Mouse (Mus musculus): ENCODE measurements around the gene Fam126a. TPM values are rescaled to one million over a fixed set of nuclear protein-coding genes. Genes with fewer than 3 reads are reported as not detected.
A peak's percentile ranks its signal among the peaks of the same experiment; 100 is the strongest.

The Fam126a gene
- polyA plus RNA-seq (2014; fragmentation: Nextera tagmentation; extraction: Ambion mirVana), result 34.3 and 36.0 TPM in 2 replicates

DNA sequence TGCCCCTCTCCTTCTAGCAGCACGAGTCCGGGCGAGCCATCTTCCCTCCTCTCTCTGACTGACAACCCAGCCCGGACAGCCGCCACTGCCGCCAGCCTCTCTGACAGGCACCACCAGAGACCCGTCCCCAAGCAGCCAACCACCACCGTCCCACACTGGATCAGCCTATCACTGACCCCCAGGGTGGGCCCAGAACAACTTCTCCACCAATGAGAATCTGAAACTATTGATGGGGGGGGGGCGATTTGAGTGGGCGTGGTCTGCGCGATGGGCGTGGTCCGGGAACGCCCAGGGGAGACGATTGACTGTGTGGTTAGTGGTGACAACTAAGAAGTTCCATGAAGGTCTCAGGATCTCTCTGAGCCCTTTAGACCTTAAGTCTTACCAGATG, at the start of gene Fam126a:
Fam126a (minus strand) TSS at position 112 of the 391 bp plus-strand sequence.
- peak; percentile 100 for ATAC-seq (ENCODE audit: low FRiP score)
- peak; percentile 99 for DNase-seq (ENCODE audit: low spot score, missing footprints)
- H3K4me1 ChIP-seq (ENCODE audit: control insufficient read depth, insufficient read depth, low read length), result peaks cover 6% of the 10 kb centered on the region
- H3K9ac ChIP-seq (ENCODE audit: low read length), result peak within 1 kb of the TSS; percentile 90
- WGBS, result 3% methylated on average over 16 of the region's 16 CpGs
- peak within 1 kb of the TSS; percentile 79 for H3K4me3 ChIP-seq (ENCODE audit: low read depth, low read length)
- no peaks in the 10 kb centered on the region for H3K27me3 ChIP-seq (ENCODE audit: control insufficient read depth, insufficient read depth, low read length)
- no peaks in the 10 kb centered on the region for H3K36me3 ChIP-seq (ENCODE audit: control insufficient read depth, insufficient read depth, low read length)
- peak within 1 kb of the TSS; percentile 91 for H3K4me2 ChIP-seq
- H3K9me3 ChIP-seq (ENCODE audit: control insufficient read depth, low read length), result no peaks in the 10 kb centered on the region
- peak within 1 kb of the TSS; percentile 72 for H3K27ac ChIP-seq (ENCODE audit: low read depth, low read length)

DNA sequence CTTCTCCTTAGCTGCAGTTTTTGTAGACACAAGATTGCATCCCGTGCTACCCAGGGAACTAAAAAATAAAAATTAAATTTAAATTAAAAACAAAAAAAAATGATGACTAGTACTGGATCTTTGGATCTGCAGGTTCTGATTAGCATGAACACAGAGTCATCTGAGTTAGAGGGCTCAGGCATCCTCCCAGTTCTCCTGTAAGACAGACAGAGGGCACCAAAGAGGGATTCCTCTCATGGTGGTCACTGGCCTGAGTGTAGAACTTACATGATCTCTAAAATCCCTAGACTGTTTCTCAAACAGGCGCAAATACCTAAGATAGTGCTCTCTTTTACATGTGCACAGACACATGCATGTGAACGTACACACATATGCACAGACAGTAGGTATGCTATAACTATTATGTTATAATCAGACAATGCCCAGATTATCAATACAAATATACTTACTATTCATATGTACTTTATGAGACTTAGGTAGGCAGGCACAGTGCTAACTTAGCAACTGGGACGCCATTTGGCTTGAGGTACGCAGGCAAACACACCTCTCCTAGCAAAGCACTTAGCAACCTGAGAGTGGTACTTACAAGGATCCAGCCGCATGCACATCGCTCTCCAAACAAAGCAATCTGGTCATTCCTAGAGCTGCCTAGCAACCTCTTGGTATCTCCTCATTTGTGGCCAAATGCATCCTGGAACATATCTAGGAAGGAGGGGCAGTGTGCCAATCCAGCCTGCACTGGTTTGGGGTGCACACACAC, 48.1 kb upstream of the Fam126a start:
- Histone ChIP-seq H3K27ac (ENCODE audit: low read depth, low read length) (no peak overlapping the region), H3K4me3 (ENCODE audit: low read depth, low read length) (no peak overlapping the region), H3K9ac (ENCODE audit: low read length) (no peak overlapping the region), H3K27me3 (ENCODE audit: control insufficient read depth, insufficient read depth, low read length) (no peaks in the 10 kb centered on the region), H3K4me2 (no peak overlapping the region), H3K4me1 (ENCODE audit: control insufficient read depth, insufficient read depth, low read length) (peaks cover 4% of the 10 kb centered on the region; the same call in 1 of the 2 replicates), H3K9me3 (ENCODE audit: control insufficient read depth, low read length) (no peaks in the 10 kb centered on the region), H3K36me3 (ENCODE audit: control insufficient read depth, insufficient read depth, low read length) (no peaks in the 10 kb centered on the region)
- DNase-seq (ENCODE audit: low spot score, missing footprints), result no peak
- 83% methylated on average over 7 of the region's 7 CpGs for WGBS
- no peak for ATAC-seq (ENCODE audit: low FRiP score)

GRCm38 (mm10) chr5:24077739-24078306, 47.3 kb upstream of the Fam126a start:
- WGBS, result 21% methylated on average over 7 of the region's 7 CpGs
- no peak overlapping the region for H3K4me2 ChIP-seq
- ATAC-seq (ENCODE audit: low FRiP score), result no peak

DNA sequence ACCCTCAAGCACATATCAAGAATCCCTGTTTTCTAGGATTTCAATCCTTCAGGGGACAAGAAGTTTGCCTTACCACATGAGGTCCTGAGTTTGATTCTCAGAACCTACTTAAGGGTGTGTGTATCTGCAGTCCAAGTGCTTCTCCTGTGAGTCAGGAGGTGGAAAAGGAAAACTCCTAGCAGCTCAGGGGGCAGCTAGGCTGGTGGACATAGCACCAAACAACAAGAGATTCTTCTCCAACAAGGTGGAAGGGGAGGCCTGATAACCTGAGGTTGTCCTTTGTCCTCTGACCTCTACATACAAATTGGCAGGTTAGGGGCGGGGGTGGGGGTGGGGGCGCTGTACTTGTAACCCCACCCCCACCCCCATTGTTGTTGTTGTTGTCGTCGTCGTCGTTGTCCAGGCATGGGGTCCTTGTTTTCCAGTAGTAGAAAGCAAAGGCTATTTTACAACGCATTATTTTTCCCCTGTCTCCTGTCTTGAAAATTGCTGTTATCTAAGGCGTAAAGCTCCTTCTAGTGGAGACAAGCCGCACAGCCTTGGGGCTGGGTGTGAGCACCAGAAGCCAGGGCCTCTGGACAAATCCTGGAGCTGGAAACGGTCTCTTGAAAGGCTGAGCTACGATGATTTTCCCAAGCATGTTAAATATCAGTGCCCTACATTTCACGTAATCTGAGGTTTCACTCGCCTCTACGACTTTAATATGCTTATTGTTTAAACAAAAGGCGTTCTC, 46.7 kb upstream of the Fam126a start:
- DNase-seq (ENCODE audit: low spot score, missing footprints), result peak; percentile 95
- peak; percentile 87 for ATAC-seq (ENCODE audit: low FRiP score)
- H3K27me3 ChIP-seq (ENCODE audit: control insufficient read depth, insufficient read depth, low read length), result no peaks in the 10 kb centered on the region
- H3K4me3 ChIP-seq (ENCODE audit: low read depth, low read length), result no peak overlapping the region
- no peaks in the 10 kb centered on the region for H3K36me3 ChIP-seq (ENCODE audit: control insufficient read depth, insufficient read depth, low read length)
- WGBS, result 3% methylated on average over 15 of the region's 15 CpGs
- peak overlapping the region; percentile 34; the same call in 1 of the 2 replicates for H3K9ac ChIP-seq (ENCODE audit: low read length)
- peak overlapping the region; percentile 32 for H3K4me2 ChIP-seq
- no peak overlapping the region for H3K27ac ChIP-seq (ENCODE audit: low read depth, low read length)
- H3K9me3 ChIP-seq (ENCODE audit: control insufficient read depth, low read length), result no peaks in the 10 kb centered on the region
- H3K4me1 ChIP-seq (ENCODE audit: control insufficient read depth, insufficient read depth, low read length), result peaks cover 4% of the 10 kb centered on the region; the same call in 1 of the 2 replicates

More at GRCm38 (mm10) chr5:24077739-24078306, 47.3 kb upstream of the Fam126a start:
- Histone ChIP-seq H3K9me3 (ENCODE audit: control insufficient read depth, low read length) (no peaks in the 10 kb centered on the region), H3K4me3 (ENCODE audit: low read depth, low read length) (no peak overlapping the region), H3K27me3 (ENCODE audit: control insufficient read depth, insufficient read depth, low read length) (no peaks in the 10 kb centered on the region), H3K36me3 (ENCODE audit: control insufficient read depth, insufficient read depth, low read length) (no peaks in the 10 kb centered on the region), H3K27ac (ENCODE audit: low read depth, low read length) (no peak overlapping the region), H3K4me1 (ENCODE audit: control insufficient read depth, insufficient read depth, low read length) (peaks cover 4% of the 10 kb centered on the region; the same call in 1 of the 2 replicates), H3K9ac (ENCODE audit: low read length) (no peak overlapping the region)
- DNase-seq (ENCODE audit: low spot score, missing footprints), result no peak

GRCm38 (mm10) chr5:24072031-24072430, 41.5 kb upstream of the Fam126a start:
- H3K4me3 ChIP-seq (ENCODE audit: low read depth, low read length), result no peak overlapping the region
- peaks cover under 1% of the 10 kb centered on the region; the same call in 1 of the 2 replicates for H3K4me1 ChIP-seq (ENCODE audit: control insufficient read depth, insufficient read depth, low read length)
- H3K9ac ChIP-seq (ENCODE audit: low read length), result no peak overlapping the region
- H3K9me3 ChIP-seq (ENCODE audit: control insufficient read depth, low read length), result no peaks in the 10 kb centered on the region
- ATAC-seq (ENCODE audit: low FRiP score), result no peak
- H3K27ac ChIP-seq (ENCODE audit: low read depth, low read length), result no peak overlapping the region
- no peak for DNase-seq (ENCODE audit: low spot score, missing footprints)
- WGBS, result 76% methylated on average over 6 of the region's 6 CpGs
- no peak overlapping the region for H3K4me2 ChIP-seq
- no peaks in the 10 kb centered on the region for H3K36me3 ChIP-seq (ENCODE audit: control insufficient read depth, insufficient read depth, low read length)
- no peaks in the 10 kb centered on the region for H3K27me3 ChIP-seq (ENCODE audit: control insufficient read depth, insufficient read depth, low read length)

DNA sequence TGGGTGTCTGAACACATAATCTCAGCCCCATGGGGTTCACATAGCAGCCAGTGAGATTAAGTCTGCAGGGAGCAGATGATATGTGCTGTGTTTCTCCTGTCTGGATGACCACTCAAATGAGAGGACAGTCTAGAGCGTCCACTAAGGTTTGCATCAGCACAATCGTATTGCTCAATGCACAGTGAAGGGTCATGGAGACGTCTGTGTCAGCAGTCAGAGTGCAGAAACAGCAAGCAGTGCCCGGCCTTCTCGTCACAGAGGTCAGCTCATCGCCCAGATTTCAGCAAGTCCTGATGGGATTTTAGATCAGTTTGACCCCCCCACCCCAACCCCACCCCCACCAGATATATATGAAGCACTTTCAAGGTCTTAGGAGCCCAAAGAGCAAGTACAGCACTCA, 38.5 kb upstream of the Fam126a start:
- Histone ChIP-seq H3K9ac (ENCODE audit: low read length) (no peak overlapping the region), H3K27ac (ENCODE audit: low read depth, low read length) (no peak overlapping the region), H3K4me1 (ENCODE audit: control insufficient read depth, insufficient read depth, low read length) (no peaks in the 10 kb centered on the region), H3K4me3 (ENCODE audit: low read depth, low read length) (no peak overlapping the region), H3K27me3 (ENCODE audit: control insufficient read depth, insufficient read depth, low read length) (no peaks in the 10 kb centered on the region), H3K9me3 (ENCODE audit: control insufficient read depth, low read length) (no peaks in the 10 kb centered on the region), H3K4me2 (no peak overlapping the region), H3K36me3 (ENCODE audit: control insufficient read depth, insufficient read depth, low read length) (no peaks in the 10 kb centered on the region)
- ATAC-seq (ENCODE audit: low FRiP score) (no peak), DNase-seq (ENCODE audit: low spot score, missing footprints) (no peak)
- WGBS, result 81% methylated on average over 6 of the region's 6 CpGs

DNA sequence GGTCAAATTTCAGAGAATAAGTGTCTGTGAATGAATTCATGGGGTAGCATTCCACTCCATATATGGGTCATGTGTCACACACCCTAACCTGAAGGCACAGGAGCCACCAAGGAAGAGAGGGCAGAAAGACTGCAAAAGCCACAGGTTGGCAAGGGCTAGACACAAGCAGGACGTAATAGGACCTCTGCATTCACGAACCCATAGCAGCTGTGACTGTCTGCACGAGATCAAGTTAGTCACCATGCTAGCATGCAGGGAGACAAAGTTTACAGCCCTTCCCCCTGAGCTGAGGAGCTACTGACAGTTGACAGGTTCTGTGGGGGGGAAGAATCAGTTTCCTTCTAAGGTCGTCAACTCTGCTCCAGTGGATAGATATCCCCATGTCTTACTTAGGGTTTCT, 33.1 kb upstream of the Fam126a start:
- DNase-seq (ENCODE audit: low spot score, missing footprints), result no peak
- H3K9ac ChIP-seq (ENCODE audit: low read length), result no peak overlapping the region
- no peaks in the 10 kb centered on the region for H3K27me3 ChIP-seq (ENCODE audit: control insufficient read depth, insufficient read depth, low read length)
- no peaks in the 10 kb centered on the region for H3K36me3 ChIP-seq (ENCODE audit: control insufficient read depth, insufficient read depth, low read length)
- no peak overlapping the region for H3K4me3 ChIP-seq (ENCODE audit: low read depth, low read length)
- H3K4me2 ChIP-seq, result no peak overlapping the region
- WGBS, result 87% methylated on average over 4 of the region's 4 CpGs
- no peaks in the 10 kb centered on the region for H3K9me3 ChIP-seq (ENCODE audit: control insufficient read depth, low read length)
- H3K27ac ChIP-seq (ENCODE audit: low read depth, low read length), result no peak overlapping the region
- no peaks in the 10 kb centered on the region for H3K4me1 ChIP-seq (ENCODE audit: control insufficient read depth, insufficient read depth, low read length)
- ATAC-seq (ENCODE audit: low FRiP score), result no peak

DNA sequence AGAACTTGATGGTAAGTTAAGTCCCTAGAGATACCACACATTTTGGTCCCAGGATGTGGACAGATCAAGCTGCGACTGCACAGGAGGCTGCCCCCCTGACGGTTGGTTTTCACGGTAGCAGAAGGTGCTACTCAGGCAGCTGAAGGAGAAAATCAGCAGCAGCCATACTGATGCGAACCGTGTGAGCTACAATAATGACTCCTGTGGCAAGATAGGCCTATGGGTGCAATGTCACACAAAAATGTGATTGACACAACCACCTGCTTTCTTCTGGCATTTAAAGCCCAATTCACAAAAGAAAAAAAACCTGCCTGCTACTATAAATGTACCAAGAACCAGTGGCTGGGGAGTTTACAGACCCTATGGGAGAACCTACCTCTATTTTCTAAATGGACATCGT, 32.5 kb upstream of the Fam126a start:
- Histone ChIP-seq H3K27me3 (ENCODE audit: control insufficient read depth, insufficient read depth, low read length) (no peaks in the 10 kb centered on the region), H3K4me3 (ENCODE audit: low read depth, low read length) (no peak overlapping the region), H3K9ac (ENCODE audit: low read length) (no peak overlapping the region), H3K4me1 (ENCODE audit: control insufficient read depth, insufficient read depth, low read length) (no peaks in the 10 kb centered on the region), H3K9me3 (ENCODE audit: control insufficient read depth, low read length) (no peaks in the 10 kb centered on the region), H3K4me2 (no peak overlapping the region), H3K36me3 (ENCODE audit: control insufficient read depth, insufficient read depth, low read length) (no peaks in the 10 kb centered on the region), H3K27ac (ENCODE audit: low read depth, low read length) (no peak overlapping the region)
- DNase-seq (ENCODE audit: low spot score, missing footprints) (no peak), ATAC-seq (ENCODE audit: low FRiP score) (no peak)
- WGBS, result 85% methylated on average over 6 of the region's 6 CpGs

DNA sequence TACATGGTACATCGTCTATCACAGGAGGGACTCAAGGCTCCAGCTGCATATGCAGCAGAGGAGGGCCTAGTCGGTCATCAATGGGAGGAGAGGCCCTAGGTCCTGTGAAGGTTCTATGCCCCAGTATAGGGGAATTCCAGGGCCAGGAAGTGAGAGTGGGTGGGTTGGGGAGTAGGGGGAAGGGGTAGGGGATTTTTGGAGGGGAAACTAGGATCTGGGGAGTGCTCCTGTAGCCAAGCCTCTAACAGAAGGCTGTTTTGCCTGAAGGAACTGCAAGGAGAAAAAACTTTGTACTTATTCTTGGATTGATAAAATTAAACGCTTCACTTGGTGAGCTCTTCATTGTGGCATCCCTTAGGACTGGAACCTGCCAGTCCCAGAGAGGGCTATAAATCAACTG, 30.5 kb upstream of the Fam126a start:
- ATAC-seq (ENCODE audit: low FRiP score) (no peak), DNase-seq (ENCODE audit: low spot score, missing footprints) (no peak)
- Histone ChIP-seq H3K9ac (ENCODE audit: low read length) (no peak overlapping the region), H3K4me1 (ENCODE audit: control insufficient read depth, insufficient read depth, low read length) (no peaks in the 10 kb centered on the region), H3K4me2 (no peak overlapping the region), H3K4me3 (ENCODE audit: low read depth, low read length) (no peak overlapping the region), H3K9me3 (ENCODE audit: control insufficient read depth, low read length) (no peaks in the 10 kb centered on the region), H3K27ac (ENCODE audit: low read depth, low read length) (no peak overlapping the region), H3K36me3 (ENCODE audit: control insufficient read depth, insufficient read depth, low read length) (no peaks in the 10 kb centered on the region), H3K27me3 (ENCODE audit: control insufficient read depth, insufficient read depth, low read length) (no peaks in the 10 kb centered on the region)
- WGBS, result 77% methylated on average over 3 of the region's 3 CpGs
